In the genomic region with DNA sequence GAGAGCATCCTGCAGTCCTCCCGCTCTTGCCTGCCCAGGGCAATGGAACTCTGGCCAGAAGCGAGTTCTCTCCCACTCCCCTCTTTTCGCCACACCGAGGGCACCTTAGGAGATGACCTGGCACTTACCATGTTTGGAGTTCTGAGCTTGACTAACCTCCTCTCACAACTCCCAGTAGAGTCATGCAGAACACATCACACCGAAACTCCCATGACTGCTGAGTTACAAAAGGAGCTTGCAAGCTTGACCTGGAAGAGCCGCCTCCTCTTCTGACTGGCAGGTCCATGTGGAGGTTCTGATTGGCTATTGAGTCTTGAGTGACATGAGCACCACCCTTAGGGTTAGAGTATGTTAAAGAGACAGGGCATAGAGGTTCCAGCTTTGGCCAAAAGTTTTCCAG, we compare ENCODE assay signal across 8 mouse cellular contexts. TPM values are rescaled to one million over a fixed set of nuclear protein-coding genes. Genes with fewer than 3 reads are reported as not detected.
DNase-seq lines count a peak whose midpoint lies in the region; ATAC-seq lines count a peak whose summit lies in the region.
"Not testable (repeated sequence)": the region's sequence is repeated elsewhere in the genome, so short reads cannot be mapped to it uniquely, and the experiment has no call there.

TSS of gene Gm14418 (minus strand) at position 225 of the 400 bp plus-strand sequence.

- H3K4me2 ChIP-seq in limb, embryonic 15.5 days; midbrain, embryonic 11.5 days: not testable (repeated sequence)

- ATAC-seq in limb, embryonic 15.5 days (ENCODE audit: insufficient number of reproducible peaks, low FRiP score, low TSS enrichment, low read depth); midbrain, embryonic 11.5 days (ENCODE audit: low FRiP score): not testable (repeated sequence)

- not testable (repeated sequence) for H3K27ac ChIP-seq in hindbrain, embryonic 10.5 days; limb, embryonic 15.5 days; midbrain, embryonic 11.5 days (ENCODE audit: low read depth, low read length)

- H3K4me3 ChIP-seq in hindbrain, embryonic 10.5 days: peak within 1 kb of the TSS; percentile 40
- peak within 1 kb of the TSS; percentile 33 for H3K4me3 ChIP-seq in limb, embryonic 15.5 days
- H3K4me3 ChIP-seq in midbrain, embryonic 11.5 days (ENCODE audit: low read depth, low read length): peak within 1 kb of the TSS; percentile 17; the same call in 1 of the 2 replicates

- H3K9ac ChIP-seq in limb, embryonic 15.5 days; midbrain, embryonic 11.5 days (ENCODE audit: low read length): not testable (repeated sequence)

- H3K9me3 ChIP-seq in hindbrain, embryonic 10.5 days; limb, embryonic 15.5 days; midbrain, embryonic 11.5 days (ENCODE audit: control insufficient read depth, low read length): not testable (repeated sequence)

- H3K4me1 ChIP-seq in hindbrain, embryonic 10.5 days (replicated peaks); limb, embryonic 15.5 days; midbrain, embryonic 11.5 days (ENCODE audit: control insufficient read depth, insufficient read depth, low read length): not testable (repeated sequence)

- H3K27me3 ChIP-seq in hindbrain, embryonic 10.5 days (ENCODE audit: insufficient read depth, poor library complexity, severe bottlenecking); limb, embryonic 15.5 days; midbrain, embryonic 11.5 days (ENCODE audit: control insufficient read depth, insufficient read depth, low read length): not testable (repeated sequence)

- not testable (repeated sequence) for H3K36me3 ChIP-seq in hindbrain, embryonic 10.5 days; limb, embryonic 15.5 days; midbrain, embryonic 11.5 days (ENCODE audit: control insufficient read depth, insufficient read depth, low read length)

- not testable (repeated sequence) for DNase-seq in adrenal gland, adult 2 months; gastrocnemius, adult 8-10 months (ENCODE audit: low spot score in 2 of 2); layer of hippocampus, adult 18-20 months (ENCODE audit: low spot score in 2 of 2); urinary bladder, adult 2 months (ENCODE audit: low spot score)
- peak; percentile 4 for DNase-seq in embryo, embryonic 10.5 days (ENCODE audit: low spot score)
- peak; percentile 2 for DNase-seq in hindbrain, embryonic 10.5 days (ENCODE audit: low spot score)
- DNase-seq in midbrain, embryonic 11.5 days (ENCODE audit: low spot score, missing footprints): peak; percentile 56

- WGBS in hindbrain, embryonic 10.5 days: 45% methylated on average over 6 of the region's 6 CpGs
- WGBS in limb, embryonic 15.5 days: 45% methylated on average over 6 of the region's 6 CpGs
- WGBS in midbrain, embryonic 11.5 days: 37% methylated on average over 6 of the region's 6 CpGs

RNA-seq across cellular contexts. Expression of gene Gm14418, which starts in this region (rescaled TPM):
- total RNA-seq in adrenal gland, adult 2 months (2021): 10 to 100 TPM; 16.2 to 28.2 TPM
- polyA plus RNA-seq in adrenal gland, adult 2 months (2012; rRNA removed): not detected in 2 replicates
- 10 to 100 TPM; 10.4 to 17.0 (median 12.5) TPM for total RNA-seq in gastrocnemius, adult 8-10 months (2022)
- polyA plus RNA-seq in hindbrain, embryonic 10.5 days (2016; fragmentation: Nextera tagmentation; extraction: Ambion mirVana): 7.9 and 8.4 TPM in 2 replicates
- total RNA-seq in layer of hippocampus, adult 18-20 months (2021): 10 to 100 TPM; 34.9 to 42.3 TPM
- 5.4 and 6.3 TPM in 2 replicates for polyA plus RNA-seq in limb, embryonic 15.5 days (2015; fragmentation: Nextera tagmentation; extraction: Ambion mirVana)
- 8.8 and 9.3 TPM in 2 replicates for polyA plus RNA-seq in midbrain, embryonic 11.5 days (2014; fragmentation: Nextera tagmentation; extraction: Ambion mirVana)
- 10.7 and 15.7 TPM in 2 replicates for polyA plus RNA-seq in urinary bladder, adult 2 months (2012; rRNA removed)
